Comparison of ENCODE assay signal across 24 mouse cellular contexts in genomic region chr4:21989571-21990091, GRCm38 (mm10). TPM values are rescaled to one million over a fixed set of nuclear protein-coding genes. Genes with fewer than 3 reads are reported as not detected.
DNase-seq lines count a peak whose midpoint lies in the region; ATAC-seq and TF ChIP-seq lines count a peak whose summit lies in the region.
"Had no signal": no experiment of that assay in that cellular context is flagged by ENCODE, and none has a peak within 500 bp of the region (broad histone marks: within the 10 kb centered on the region; RNA-seq: fewer than 3 reads in every experiment).

No protein-coding gene starts in this region.

- DNase-seq in 416B (ENCODE audit: low read depth) (peak; percentile 72), A20 (ENCODE audit: low read depth, low spot score) (peak; percentile 60), ES-E14 (ENCODE audit: low read depth, low spot score) (no peak), liver (no peak)
- DNase-seq in thymus, postnatal 36 days, result no peak
- DNase-seq in testis, postnatal 10 days (ENCODE audit: low spot score), result no peak
- no peak for DNase-seq in retina, embryonic 14.5 days (ENCODE audit: low spot score)
- DNase-seq: adrenal gland, adult 2 months; adrenal gland, postnatal 10 days; adrenal gland, postnatal 25 days; cerebellum, adult 11-12 months; cerebellum, adult 2 months; cerebellum, adult 9-10 months; cerebellum, postnatal 10 days; cerebellum, postnatal 25 days; embryo, embryonic 11 days had no signal

- no peaks in the 10 kb centered on the region for H3K4me1 ChIP-seq in ES-E14 (ENCODE audit: control insufficient read depth in 2 of 2, insufficient read depth in 2 of 2, low read length in 2 of 2, poor library complexity in 1 of 2)
- H3K4me1 ChIP-seq: embryonic facial prominence, embryonic 15.5 days; forebrain, embryonic 10.5 days; forebrain, embryonic 12.5 days had no signal

- H3K9me3 ChIP-seq in ES-E14 (ENCODE audit: control insufficient read depth, insufficient read depth, low read depth, low read length), result no peaks in the 10 kb centered on the region
- H3K9me3 ChIP-seq: embryonic facial prominence, embryonic 13.5 days; embryonic facial prominence, embryonic 15.5 days; forebrain, embryonic 10.5 days; forebrain, embryonic 12.5 days had no signal

- H3K36me3 ChIP-seq in ES-E14 (ENCODE audit: control insufficient read depth, insufficient read depth, low read length, poor library complexity, severe bottlenecking), result no peaks in the 10 kb centered on the region

- H3K4me3 ChIP-seq in ES-E14 (ENCODE audit: insufficient read depth in 1 of 2, low read depth in 1 of 2, low read length in 2 of 2, poor library complexity in 1 of 2, severe bottlenecking in 1 of 2), result no peak overlapping the region
- H3K4me3 ChIP-seq: embryonic facial prominence, embryonic 13.5 days; embryonic facial prominence, embryonic 15.5 days; erythroblast, embryonic 14.5 days; forebrain, embryonic 10.5 days; forebrain, embryonic 12.5 days had no signal

- ATAC-seq in hematopoietic stem cell, adult 5-6 weeks (replicated peaks in 1 of 2; ENCODE audit: insufficient read depth in 1 of 2, low FRiP score in 2 of 2, low TSS enrichment in 1 of 2, low read depth in 1 of 2, poor library complexity in 2 of 2, severe bottlenecking in 2 of 2), result peak; percentile 81 to 84
- ATAC-seq: forebrain, embryonic 14.5 days had no signal

- H3K9ac ChIP-seq in ES-E14 (ENCODE audit: insufficient read depth, low read depth, low read length, poor library complexity, severe bottlenecking), result no peak overlapping the region
- H3K9ac ChIP-seq: embryonic facial prominence, embryonic 13.5 days; embryonic facial prominence, embryonic 15.5 days; forebrain, embryonic 12.5 days had no signal

- H3K27ac ChIP-seq in ES-E14 (ENCODE audit: insufficient read depth, low read depth, low read length, poor library complexity, severe bottlenecking), result no peak overlapping the region
- H3K27ac ChIP-seq: embryonic facial prominence, embryonic 13.5 days; embryonic facial prominence, embryonic 15.5 days; forebrain, embryonic 10.5 days; forebrain, embryonic 12.5 days had no signal

- in situ Hi-C loops in ES-E14 (cut with MboI; ENCODE audit: low sequenced_read_pairs in 2 of 2, unreplicated experiment in 2 of 2), result no loop called here

TF ChIP-seq in ES-E14, 5 proteins besides CTCF, POLR2A, EP300 and RAD21:
- TF ChIP-seq ZNF384 (IDR thresholded peaks at IDR 0.05; ENCODE audit: low read depth, low read length) (0 out of 2 replicates have a peak, but pooled peaks have one; percentile 47), CHD2 (IDR thresholded peaks at IDR 0.05; ENCODE audit: low read depth, low read length) (no peak)

RNA-seq across cellular contexts. Expression of gene Faxc, which starts 58.5 kb away (rescaled TPM):
- total RNA-seq in ES-E14 (2012; rRNA removed), result 1.5 and 2.0 TPM in 2 replicates
- 0.55 and 0.63 TPM in 2 replicates for total RNA-seq in hematopoietic stem cell, adult 5-6 weeks (2017)
- total RNA-seq: MEL had no signal

Comparison
In these comparisons a context has a peak if more than half of its experiments do, and no peak if none do; other contexts are left out.
1. DNase-seq: peak in 416B (single experiment) and A20 (single experiment); none in ES-E14 (single experiment), liver (single experiment), thymus, postnatal 36 days (0 of 2), testis, postnatal 10 days (single experiment) and retina, embryonic 14.5 days (single experiment).